Mouse (Mus musculus) CH12.LX (cell line): ENCODE measurements around the gene Tiam1. TPM values are rescaled to one million over a fixed set of nuclear protein-coding genes. Genes with fewer than 3 reads are reported as not detected.

ENCODE experiments used
- DNase-seq: peaks from one replicate; pipeline ENCODE4 v3.0.0-alpha.2; 2013; ENCODE audit errors: extremely low read depth
- H3K27ac ChIP-seq: 2 replicates; pipeline ENCODE4 v1.5.1; 2012; ENCODE audit warnings: low read depth, mild to moderate bottlenecking, control low read depth, moderate library complexity; ENCODE audit not compliant: insufficient read depth
- H3K27me3 ChIP-seq: replicated peaks from 2 replicates; pipeline ENCODE3; 2012; ENCODE audit warnings: inconsistent platforms
- H3K36me3 ChIP-seq, 2 experiments: replicated peaks in 1 of 2; 2 replicates each; pipeline versions ENCODE3 to v1.6.1; 2012; ENCODE audit warnings: inconsistent platforms in 1 of 2, low read length in 1 of 2, mild to moderate bottlenecking in 1 of 2, mixed read lengths in 1 of 2, moderate library complexity in 1 of 2; ENCODE audit not compliant: control insufficient read depth in 1 of 2, insufficient read depth in 1 of 2
- H3K4me1 ChIP-seq, 2 experiments: 2 replicates each; pipeline ENCODE4 v1.6.1; 2012; ENCODE audit warnings: inconsistent platforms in 1 of 2, moderate library complexity in 1 of 2; ENCODE audit not compliant: insufficient read depth in 2 of 2, control insufficient read depth in 1 of 2
- H3K4me2 ChIP-seq: 2 replicates; pipeline ENCODE4 v1.6.1; 2012; ENCODE audit warnings: low read depth, mild to moderate bottlenecking, control low read depth; ENCODE audit not compliant: poor library complexity, insufficient read depth, severe bottlenecking
- H3K4me3 ChIP-seq, 3 experiments: fragments of 150-350 bp in 1 of 3; sonication (generic) in 1 of 3; replicated peaks in 1 of 3; 2 replicates each; pipeline versions ENCODE3 to v1.5.1; 2011 to 2012; ENCODE audit warnings: low read depth in 2 of 3, low read length in 2 of 3, mild to moderate bottlenecking in 2 of 3, moderate library complexity in 2 of 3, control low read depth in 1 of 3, improper control_type of control experiment in 1 of 3, inconsistent platforms in 1 of 3, mixed read lengths in 1 of 3; ENCODE audit not compliant: poor library complexity in 1 of 3
- H3K79me2 ChIP-seq: replicated peaks from 2 replicates; pipeline ENCODE4 v1.6.1; 2012; ENCODE audit warnings: mild to moderate bottlenecking, moderate library complexity; ENCODE audit not compliant: control insufficient read depth, poor library complexity, insufficient read depth, severe bottlenecking; ENCODE audit errors: extremely low read depth
- H3K9ac ChIP-seq: 2 replicates; pipeline ENCODE4 v1.6.1; 2012; ENCODE audit warnings: low read depth, mild to moderate bottlenecking, control low read depth, moderate library complexity; ENCODE audit not compliant: insufficient read depth
- H3K9me3 ChIP-seq: replicated peaks from 2 replicates; pipeline ENCODE3; 2012; ENCODE audit warnings: low read length, inconsistent platforms, mixed read lengths
- BHLHE40 ChIP-seq: IDR thresholded peaks from 2 replicates; pipeline ENCODE4 v1.6.1; 2011; ENCODE audit warnings: mild to moderate bottlenecking, low read depth, low read length, improper control_type of control experiment
- CHD1 ChIP-seq: IDR thresholded peaks from 2 replicates; pipeline ENCODE4 v1.6.1; 2012; ENCODE audit warnings: low read depth, low read length, improper control_type of control experiment, inconsistent platforms
- E2F4 ChIP-seq: IDR thresholded peaks from 2 replicates; pipeline ENCODE4 v1.6.1; 2011; ENCODE audit warnings: low read depth, low read length, improper control_type of control experiment; ENCODE audit not compliant: insufficient replicate concordance
- GABPA ChIP-seq: IDR thresholded peaks from 2 replicates; pipeline ENCODE4 v1.6.1; 2012; ENCODE audit warnings: low read depth, low read length, improper control_type of control experiment, inconsistent platforms; ENCODE audit not compliant: insufficient replicate concordance
- HCFC1 ChIP-seq: IDR thresholded peaks from 2 replicates; pipeline ENCODE4 v1.6.1; 2012; ENCODE audit warnings: low read depth, mild to moderate bottlenecking, inconsistent platforms, low read length, improper control_type of control experiment
- IRF4 ChIP-seq: IDR thresholded peaks from 2 replicates; pipeline ENCODE4 v1.6.1; 2014; ENCODE audit warnings: low read depth, mild to moderate bottlenecking, inconsistent platforms, low read length, improper control_type of control experiment
- JUN ChIP-seq: IDR thresholded peaks from 2 replicates; pipeline ENCODE4 v1.6.1; 2011; ENCODE audit warnings: low read depth, mild to moderate bottlenecking, low read length, improper control_type of control experiment, moderate library complexity; ENCODE audit not compliant: insufficient read depth
- MAFK ChIP-seq: IDR thresholded peaks from 2 replicates; pipeline ENCODE4 v1.6.1; 2011; ENCODE audit warnings: low read length, improper control_type of control experiment; ENCODE audit not compliant: insufficient replicate concordance
- MAZ ChIP-seq: IDR thresholded peaks from 2 replicates; pipeline ENCODE4 v1.6.1; 2012; ENCODE audit warnings: low read depth, mild to moderate bottlenecking, inconsistent platforms, low read length, improper control_type of control experiment, moderate library complexity
- MXI1 ChIP-seq: IDR thresholded peaks from 2 replicates; pipeline ENCODE4 v1.6.1; 2011; ENCODE audit warnings: mild to moderate bottlenecking, low read depth, low read length, improper control_type of control experiment
- NELFE ChIP-seq: IDR thresholded peaks from 2 replicates; pipeline ENCODE4 v1.6.1; 2011; ENCODE audit warnings: low read depth, low read length, improper control_type of control experiment
- NRF1 ChIP-seq: IDR thresholded peaks from 2 replicates; pipeline ENCODE4 v1.6.1; 2014; ENCODE audit warnings: low read depth, mild to moderate bottlenecking, inconsistent platforms, low read length, improper control_type of control experiment, moderate library complexity
- POLR2AphosphoS2 ChIP-seq: IDR thresholded peaks from 2 replicates; pipeline ENCODE4 v1.6.1; 2011; ENCODE audit warnings: low read depth, low read length, improper control_type of control experiment
- RCOR1 ChIP-seq: conservative IDR thresholded peaks from 2 replicates; pipeline ENCODE4 v1.6.1; 2012; ENCODE audit warnings: low read depth, mild to moderate bottlenecking, inconsistent platforms, low read length, improper control_type of control experiment
- SIN3A ChIP-seq: IDR thresholded peaks from 2 replicates; pipeline ENCODE4 v1.6.1; 2012; ENCODE audit warnings: low read length, improper control_type of control experiment, inconsistent platforms
- SMC3 ChIP-seq: IDR thresholded peaks from 2 replicates; pipeline ENCODE4 v1.6.1; 2011; ENCODE audit warnings: low read depth, low read length, improper control_type of control experiment
- TBP ChIP-seq: conservative IDR thresholded peaks from 2 replicates; pipeline ENCODE4 v1.6.1; 2011; ENCODE audit warnings: low read depth, low read length, improper control_type of control experiment
- TCF12 ChIP-seq: IDR thresholded peaks from 2 replicates; pipeline ENCODE4 v1.6.1; 2014; ENCODE audit warnings: low read depth, mild to moderate bottlenecking, inconsistent platforms, low read length, improper control_type of control experiment
- USF1 ChIP-seq: IDR thresholded peaks from 2 replicates; pipeline ENCODE4 v1.6.1; 2014; ENCODE audit warnings: low read depth, mild to moderate bottlenecking, inconsistent platforms, low read length, improper control_type of control experiment
- USF2 ChIP-seq: conservative IDR thresholded peaks from 2 replicates; pipeline ENCODE4 v1.6.1; 2011; ENCODE audit warnings: low read depth, low read length, improper control_type of control experiment
- ZC3H11A ChIP-seq: IDR thresholded peaks from 2 replicates; pipeline ENCODE4 v1.6.1; 2012; ENCODE audit warnings: low read depth, mild to moderate bottlenecking, inconsistent platforms, low read length, improper control_type of control experiment
- ZKSCAN1 ChIP-seq: IDR thresholded peaks from 2 replicates; pipeline ENCODE4 v1.6.1; 2012; ENCODE audit warnings: low read depth, inconsistent platforms, low read length, improper control_type of control experiment, borderline replicate concordance
- ZMIZ1 ChIP-seq: IDR thresholded peaks from 2 replicates; pipeline ENCODE4 v1.6.1; 2012; ENCODE audit warnings: low read depth, mild to moderate bottlenecking, inconsistent platforms, low read length, improper control_type of control experiment
- ZNF384 ChIP-seq: IDR thresholded peaks from 2 replicates; pipeline ENCODE4 v1.6.1; 2012; ENCODE audit warnings: low read depth, low read length, improper control_type of control experiment, inconsistent platforms
- dilution Hi-C: fragments of 300-500 bp; cut with MboI; formaldehyde crosslinking; loops from 2 replicates; pipeline ENCODE4 v1.14.3; 2020; ENCODE audit warnings: low sequenced_read_pairs; ENCODE audit not compliant: extremely low pct_unique_long_range_greater_than_20kb, extremely low pct_ligation_motif_present
- in situ Hi-C: fragments of 300-500 bp; cut with MboI; formaldehyde crosslinking; loops from 3 replicates; pipeline ENCODE4 v1.14.3; 2019; ENCODE audit warnings: low sequenced_read_pairs, low pct_ligation_motif_present, low pct_unique_long_range_greater_than_20kb, mixed read lengths
- polyA plus RNA-seq: library from polyadenylated mRNA; unstranded; fragments of >175 nt; gene quantifications from 2 replicates; pipeline ENCODE4 v1.2.1, GENCODE M21; 2012; ENCODE audit warnings: low read depth; ENCODE audit not compliant: insufficient read length
- total RNA-seq, 2 experiments: library from RNA; depleted of rRNA; stranded (reverse); fragments of 300-350 nt in 1 of 2; fragments of >200 nt in 1 of 2; gene quantifications; 2 replicates each; pipeline ENCODE4 v1.2.3; 2012 to 2014

Gene Tiam1
- total and polyA plus RNA-seq, 3 experiments = 0.03 to 0.40 (median 0.04) TPM

GRCm38 (mm10) chr16:89900681-89901080 is 242.9 kb downstream of the Tiam1 start:
- Histone ChIP-seq H3K27ac (no peak overlapping the region), H3K9ac (no peak overlapping the region), H3K36me3 (no peaks in the 10 kb centered on the region), H3K4me1 (peaks cover 0 to 2% of the 10 kb centered on the region in 2 experiments; a peak in 1 of 4 replicates), H3K79me2 (no peaks in the 10 kb centered on the region), H3K4me2 (no peak overlapping the region), H3K9me3 (peaks cover 49% of the 10 kb centered on the region), H3K4me3 (no peak overlapping the region), H3K27me3 (no peaks in the 10 kb centered on the region)
- no peak for TF ChIP-seq ZNF384
- TF ChIP-seq IRF4 = no peak
- no peak for DNase-seq
- in situ Hi-C loops (no loop called here), dilution Hi-C loops (no loop called here)

- in situ Hi-C loops = no loop called here
- Histone ChIP-seq H3K9ac (no peak overlapping the region), H3K36me3 (no peaks in the 10 kb centered on the region), H3K4me2 (no peak overlapping the region), H3K9me3 (peaks cover 52% of the 10 kb centered on the region), H3K4me3 (no peak overlapping the region), H3K79me2 (no peaks in the 10 kb centered on the region), H3K4me1 (peaks cover 0 to 8% of the 10 kb centered on the region in 2 experiments; a peak in 1 of 4 replicates), H3K27ac (no peak overlapping the region), H3K27me3 (no peaks in the 10 kb centered on the region)
- no peak for TF ChIP-seq SIN3A
- no peak for TF ChIP-seq GABPA
- TF ChIP-seq IRF4 = no peak
- no peak for TF ChIP-seq CHD1
- TF ChIP-seq ZNF384 = no peak
- no peak for TF ChIP-seq NELFE
- no peak for TF ChIP-seq MAFK
- TF ChIP-seq MXI1 = no peak
- TF ChIP-seq HCFC1 = no peak
- no peak for TF ChIP-seq SMC3
- TF ChIP-seq RCOR1 = no peak
- no peak for TF ChIP-seq E2F4
- no peak for TF ChIP-seq USF2
- dilution Hi-C loops = no loop called here
- no peak for DNase-seq
Measured at GRCm38 (mm10) chr16:89899192-89899591, 244.4 kb downstream of the Tiam1 start.

GRCm38 (mm10) chr16:89898299-89898625 is 245.3 kb downstream of the Tiam1 start:
- dilution Hi-C loops = no loop called here
- no peak for DNase-seq
- no peak overlapping the region for H3K9ac ChIP-seq
- no peaks in the 10 kb centered on the region for H3K27me3 ChIP-seq
- no peak overlapping the region for H3K4me2 ChIP-seq
- no peak overlapping the region for H3K27ac ChIP-seq
- in situ Hi-C loops = no loop called here
- TF ChIP-seq NRF1 = no peak
- TF ChIP-seq E2F4 = no peak
- TF ChIP-seq USF1 = no peak
- no peak for TF ChIP-seq SIN3A
- TF ChIP-seq ZMIZ1 = no peak
- TF ChIP-seq ZNF384 = no peak
- no peak for TF ChIP-seq MXI1
- TF ChIP-seq MAZ = no peak
- TF ChIP-seq BHLHE40 = no peak
- no peak for TF ChIP-seq TCF12
- TF ChIP-seq MAFK = no peak
- TF ChIP-seq ZC3H11A = no peak
- TF ChIP-seq TBP = no peak
- TF ChIP-seq IRF4 = no peak
- no peak for TF ChIP-seq NELFE
- no peak for TF ChIP-seq POLR2AphosphoS2
- TF ChIP-seq JUN = no peak
- TF ChIP-seq ZKSCAN1 = no peak
- TF ChIP-seq, all 38 proteins: peak for 0
- no peak overlapping the region for H3K4me3 ChIP-seq
- H3K36me3 ChIP-seq = no peaks in the 10 kb centered on the region
- H3K9me3 ChIP-seq = peaks cover 56% of the 10 kb centered on the region
- H3K4me1 ChIP-seq = peaks cover 0 to 8% of the 10 kb centered on the region in 2 experiments; a peak in 1 of 4 replicates
- H3K79me2 ChIP-seq = no peaks in the 10 kb centered on the region
